Mouse (Mus musculus) hindbrain, embryonic 15.5 days (tissue): Measurements from ENCODE around the gene Gm10283. TPM values are rescaled to one million over a fixed set of nuclear protein-coding genes. Genes with fewer than 3 reads are reported as not detected.

Source experiments
- ATAC-seq: fragments of 200-750 bp; cut with Nextera tagmentation; 2 replicates; pipeline ENCODE4 v1.8.0; 2017; ENCODE audit warnings: low read depth, moderate number of reproducible peaks, moderate TSS enrichment; ENCODE audit not compliant: low FRiP score
- H3K27ac ChIP-seq: fragments of 300-500 bp; sonication (generic); replicated peaks from 2 replicates; pipeline ENCODE4 v1.5.1; 2015; ENCODE audit warnings: mild to moderate bottlenecking, inconsistent platforms
- H3K27me3 ChIP-seq: fragments of 300-500 bp; sonication (generic); 2 replicates; pipeline ENCODE4 v1.6.1; 2015; ENCODE audit warnings: control low read depth, inconsistent platforms
- H3K36me3 ChIP-seq: fragments of 300-500 bp; sonication (generic); 2 replicates; pipeline ENCODE4 v1.6.1; 2015; ENCODE audit warnings: control low read depth, inconsistent platforms
- H3K4me1 ChIP-seq: fragments of 300-500 bp; sonication (generic); replicated peaks from 2 replicates; pipeline ENCODE4 v1.6.1; 2015; ENCODE audit warnings: control low read depth, inconsistent platforms
- H3K4me2 ChIP-seq: fragments of 300-500 bp; sonication (generic); 2 replicates; pipeline ENCODE4 v1.6.1; 2015; ENCODE audit warnings: moderate library complexity, mild to moderate bottlenecking, inconsistent platforms
- H3K4me3 ChIP-seq: fragments of 300-500 bp; sonication (generic); 2 replicates; pipeline ENCODE4 v1.5.1; 2015; ENCODE audit warnings: mild to moderate bottlenecking, inconsistent platforms
- H3K9ac ChIP-seq: fragments of 300-500 bp; sonication (generic); 2 replicates; pipeline ENCODE4 v1.6.1; 2015; ENCODE audit warnings: inconsistent platforms
- H3K9me3 ChIP-seq: fragments of 300-500 bp; sonication (generic); 2 replicates; pipeline ENCODE4 v1.6.1; 2016; ENCODE audit warnings: control low read depth, inconsistent platforms
- WGBS: fragments of 180-500 bp; shearing (Covaris S2); methylation state at CpG from one replicate; pipeline ENCODE4 v1.1.7; 2015; 5-methylcytosine and 5-hydroxymethylcytosine counted together
- polyA plus RNA-seq: library from polyadenylated mRNA; unstranded; fragments of >200 nt; fragmentation: Nextera tagmentation; extraction: Ambion mirVana; gene quantifications from 2 replicates; pipeline ENCODE4 v1.2.1, GENCODE M21; 2015

The Gm10283 gene
- polyA plus RNA-seq, 1 experiment from 2014 or later = not detected

GRCm38 (mm10) chr8:60438557-60438956 is 64.4 kb downstream of the Gm10283 start:
- 36% methylated on average over 3 of the region's 3 CpGs for WGBS
- no peaks in the 10 kb centered on the region for H3K9me3 ChIP-seq
- H3K4me2 ChIP-seq = no peak overlapping the region
- H3K4me3 ChIP-seq = no peak overlapping the region
- ATAC-seq = no peak
- no peaks in the 10 kb centered on the region for H3K36me3 ChIP-seq
- H3K27ac ChIP-seq = no peak overlapping the region
- no peak overlapping the region for H3K9ac ChIP-seq
- no peaks in the 10 kb centered on the region for H3K4me1 ChIP-seq
- H3K27me3 ChIP-seq = no peaks in the 10 kb centered on the region

DNA sequence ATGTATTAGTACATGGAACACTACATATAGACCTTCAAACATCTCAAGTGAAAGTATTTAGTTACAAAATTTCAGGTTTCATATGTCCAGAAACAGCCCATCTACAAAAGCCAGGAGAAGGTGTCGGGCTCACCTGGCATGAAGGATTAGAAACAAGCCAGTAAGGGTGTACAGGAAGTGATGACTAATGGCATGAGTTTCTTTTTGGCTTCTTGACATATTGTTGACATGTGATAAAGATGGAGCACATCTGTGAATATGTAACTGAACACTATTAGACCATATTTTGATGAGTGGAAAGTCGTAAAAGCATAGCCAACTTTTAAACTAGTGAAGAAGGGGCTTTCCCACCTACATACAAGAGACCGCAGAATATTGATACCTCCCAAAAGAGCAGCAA is 66.1 kb downstream of the Gm10283 start:
- no peak overlapping the region for H3K27ac ChIP-seq
- ATAC-seq = no peak
- WGBS = 93% methylated on average over 3 of the region's 3 CpGs
- H3K36me3 ChIP-seq = no peaks in the 10 kb centered on the region
- H3K4me3 ChIP-seq = no peak overlapping the region
- no peaks in the 10 kb centered on the region for H3K27me3 ChIP-seq
- no peaks in the 10 kb centered on the region for H3K9me3 ChIP-seq
- H3K4me2 ChIP-seq = no peak overlapping the region
- H3K4me1 ChIP-seq = no peaks in the 10 kb centered on the region
- no peak overlapping the region for H3K9ac ChIP-seq

DNA sequence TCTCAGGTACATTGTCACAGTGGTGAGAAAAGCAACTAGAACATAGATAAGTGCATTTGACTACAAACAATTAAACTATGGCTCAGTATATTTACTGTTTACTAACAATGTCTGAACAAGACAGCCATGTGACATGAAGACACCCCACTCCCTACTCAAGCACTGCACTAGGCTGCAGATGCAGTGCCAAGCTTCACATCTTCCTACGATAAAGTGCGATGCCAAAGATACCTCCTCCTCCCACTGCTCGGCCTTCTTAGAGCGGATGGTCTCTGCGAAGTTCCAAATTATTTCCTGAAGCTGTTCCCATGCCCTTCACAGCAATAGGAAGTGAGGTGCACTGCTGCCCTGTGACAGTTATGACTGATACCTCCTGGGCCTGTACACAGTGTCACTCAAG is 70.3 kb downstream of the Gm10283 start:
- Histone ChIP-seq H3K4me3 (no peak overlapping the region), H3K9ac (no peak overlapping the region), H3K27me3 (no peaks in the 10 kb centered on the region), H3K9me3 (no peaks in the 10 kb centered on the region), H3K4me2 (no peak overlapping the region), H3K4me1 (no peaks in the 10 kb centered on the region), H3K36me3 (no peaks in the 10 kb centered on the region), H3K27ac (no peak overlapping the region)
- no peak for ATAC-seq
- 93% methylated on average over 5 of the region's 5 CpGs for WGBS

GRCm38 (mm10) chr8:60406358-60406757 is 96.6 kb downstream of the Gm10283 start:
- Histone ChIP-seq H3K9me3 (no peaks in the 10 kb centered on the region), H3K36me3 (no peaks in the 10 kb centered on the region), H3K27me3 (no peaks in the 10 kb centered on the region), H3K9ac (no peak overlapping the region), H3K4me2 (no peak overlapping the region), H3K4me3 (no peak overlapping the region), H3K4me1 (no peaks in the 10 kb centered on the region), H3K27ac (no peak overlapping the region)
- WGBS = 73% methylated on average over 8 of the region's 8 CpGs
- ATAC-seq = no peak; the same call in 1 of the 2 replicates

- ATAC-seq = no peak
- no peaks in the 10 kb centered on the region for H3K36me3 ChIP-seq
- H3K9ac ChIP-seq = no peak overlapping the region
- no peaks in the 10 kb centered on the region for H3K4me1 ChIP-seq
- no peak overlapping the region for H3K4me3 ChIP-seq
- H3K9me3 ChIP-seq = no peaks in the 10 kb centered on the region
- no peak overlapping the region for H3K4me2 ChIP-seq
- no peaks in the 10 kb centered on the region for H3K27me3 ChIP-seq
- H3K27ac ChIP-seq = no peak overlapping the region
- 63% methylated on average over 6 of the region's 6 CpGs for WGBS
Observed at GRCm38 (mm10) chr8:60404994-60405548, 97.9 kb downstream of the Gm10283 start.

DNA sequence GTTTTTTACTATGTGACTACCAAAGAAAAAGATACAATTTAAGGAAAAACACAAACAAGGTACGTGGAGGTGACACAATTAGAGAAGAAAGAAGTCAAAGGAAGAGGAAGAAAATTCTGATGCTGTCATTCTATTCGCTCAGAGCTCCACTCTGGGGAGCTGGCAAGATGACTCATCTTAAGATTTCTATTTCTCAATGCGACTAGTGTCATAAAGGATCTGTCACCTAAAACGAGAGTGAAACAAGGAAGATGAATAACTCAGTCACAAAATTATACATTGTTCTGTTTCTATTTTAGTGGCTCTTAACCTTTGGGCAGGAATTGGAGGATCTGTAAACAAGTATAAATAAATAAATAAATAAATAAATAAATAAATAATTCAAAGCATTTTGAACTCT is 109.3 kb downstream of the Gm10283 start:
- ATAC-seq = no peak
- Histone ChIP-seq H3K4me1 (no peaks in the 10 kb centered on the region), H3K27ac (no peak overlapping the region), H3K9ac (no peak overlapping the region), H3K27me3 (no peaks in the 10 kb centered on the region), H3K4me3 (no peak overlapping the region), H3K36me3 (no peaks in the 10 kb centered on the region), H3K4me2 (no peak overlapping the region), H3K9me3 (no peaks in the 10 kb centered on the region)
- WGBS = 82% methylated on average over 4 of the region's 4 CpGs

GRCm38 (mm10) chr8:60386589-60386988 is 116.4 kb downstream of the Gm10283 start:
- Histone ChIP-seq H3K27me3 (no peaks in the 10 kb centered on the region), H3K27ac (no peak overlapping the region), H3K9me3 (no peaks in the 10 kb centered on the region), H3K4me1 (no peaks in the 10 kb centered on the region), H3K9ac (no peak overlapping the region), H3K4me3 (no peak overlapping the region), H3K4me2 (no peak overlapping the region), H3K36me3 (no peaks in the 10 kb centered on the region)
- 91% methylated on average over 2 of the region's 2 CpGs for WGBS
- no peak for ATAC-seq

Other genes with a start within 250 kb of the Gm10283 start
- gene Aadat, start 2.7 kb upstream of the Gm10283 start, polyA plus RNA-seq = 1.7 and 2.4 TPM in 2 replicates
- gene Mfap3l, start 129.6 kb upstream of the Gm10283 start, polyA plus RNA-seq = 4.3 and 5.4 TPM in 2 replicates